ENCODE assay signal across 29 mouse cellular contexts in the genomic region with DNA sequence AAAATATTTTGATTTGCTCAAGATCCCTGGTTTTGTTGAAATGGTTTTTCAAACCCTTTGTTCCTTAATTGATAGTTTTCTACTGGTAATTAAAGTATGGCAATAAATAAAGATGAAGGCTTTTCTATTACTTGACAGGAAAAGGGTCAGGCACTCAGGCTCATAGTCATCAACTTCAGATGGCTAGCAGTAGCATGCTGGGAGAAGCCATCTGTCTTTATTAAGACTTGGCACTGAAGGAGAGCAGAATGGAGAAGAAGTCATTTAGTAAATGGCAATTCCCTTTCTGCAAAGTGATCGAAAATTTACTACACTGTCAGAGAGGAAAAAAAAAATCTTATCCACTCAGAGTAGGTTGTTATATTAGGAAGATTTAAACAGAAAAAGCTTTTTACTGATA. TPM values are rescaled to one million over a fixed set of nuclear protein-coding genes. Genes with fewer than 3 reads are reported as not detected.
"Had no signal": no experiment of that assay in that cellular context is flagged by ENCODE, and none has a peak within 500 bp of the region (broad histone marks: within the 10 kb centered on the region; RNA-seq: fewer than 3 reads in every experiment).

No protein-coding gene starts in this region.

- H3K9me3 ChIP-seq: heart, embryonic 13.5 days; heart, embryonic 15.5 days; hindbrain, embryonic 13.5 days; kidney, embryonic 15.5 days; limb, embryonic 10.5 days; limb, embryonic 12.5 days; liver, embryonic 13.5 days; liver, embryonic 15.5 days had no signal

- H3K27me3 ChIP-seq: heart, embryonic 13.5 days; heart, embryonic 15.5 days; hindbrain, embryonic 13.5 days; kidney, embryonic 15.5 days; liver, embryonic 13.5 days had no signal

- DNase-seq: gastrocnemius, postnatal 14 days; gastrocnemius, postnatal 36 days; heart, adult 11 months; heart, adult 2 months; heart, postnatal 14 days; heart, postnatal 36 days; kidney, adult 11 months; kidney, adult 2 months; kidney, adult 9 months; kidney, postnatal 14 days; kidney, postnatal 36 days; layer of hippocampus, adult 9-11 months; layer of hippocampus, postnatal 36 days; liver; liver, embryonic 13.5 days had no signal

- H3K36me3 ChIP-seq: heart, embryonic 13.5 days; heart, embryonic 15.5 days; hindbrain, embryonic 13.5 days; kidney, embryonic 15.5 days; limb, embryonic 10.5 days; limb, embryonic 12.5 days; liver, embryonic 13.5 days; liver, embryonic 15.5 days had no signal

- H3K4me3 ChIP-seq: heart, adult 2 months; heart, embryonic 13.5 days; heart, embryonic 15.5 days; hindbrain, embryonic 13.5 days; kidney, embryonic 15.5 days; limb, embryonic 10.5 days; limb, embryonic 12.5 days; liver, embryonic 13.5 days; liver, embryonic 15.5 days had no signal

- H3K4me1 ChIP-seq: heart, embryonic 13.5 days; heart, embryonic 15.5 days; hindbrain, embryonic 13.5 days; kidney, embryonic 15.5 days; limb, embryonic 10.5 days; limb, embryonic 12.5 days; liver, embryonic 13.5 days; liver, embryonic 15.5 days had no signal

- H3K4me2 ChIP-seq: heart, embryonic 11.5 days; heart, embryonic 13.5 days; heart, embryonic 15.5 days; hindbrain, embryonic 13.5 days; kidney, embryonic 15.5 days; limb, embryonic 12.5 days; liver, embryonic 11.5 days; liver, embryonic 13.5 days; liver, embryonic 15.5 days had no signal

- H3K27ac ChIP-seq: heart, adult 2 months; heart, embryonic 13.5 days; heart, embryonic 15.5 days; hindbrain, embryonic 13.5 days; kidney, embryonic 15.5 days; kidney, postnatal 0 days; limb, embryonic 10.5 days; limb, embryonic 12.5 days; liver, embryonic 13.5 days; liver, embryonic 15.5 days had no signal

- H3K9ac ChIP-seq: heart, embryonic 13.5 days; heart, embryonic 15.5 days; hindbrain, embryonic 13.5 days; kidney, embryonic 15.5 days; limb, embryonic 12.5 days; liver, embryonic 13.5 days; liver, embryonic 15.5 days had no signal

- ATAC-seq: hindbrain, embryonic 16.5 days; intestine, embryonic 16.5 days had no signal

RNA-seq across cellular contexts. Expression of gene A730046J19Rik, which starts 17.2 kb away (rescaled TPM):
- total RNA-seq: gastrocnemius, adult 18-20 months; hematopoietic stem cell, adult 5-6 weeks had no signal
- polyA plus RNA-seq: kidney, adult 2 months; limb, embryonic 10.5 days had no signal
